Mouse (Mus musculus): ENCODE results near the gene Asl. TPM values are rescaled to one million over a fixed set of nuclear protein-coding genes. Genes with fewer than 3 reads are reported as not detected.

Asl gene
- total and polyA plus RNA-seq, 2 experiments from 2014 or later = 31.4 to 43.2 TPM

DNA sequence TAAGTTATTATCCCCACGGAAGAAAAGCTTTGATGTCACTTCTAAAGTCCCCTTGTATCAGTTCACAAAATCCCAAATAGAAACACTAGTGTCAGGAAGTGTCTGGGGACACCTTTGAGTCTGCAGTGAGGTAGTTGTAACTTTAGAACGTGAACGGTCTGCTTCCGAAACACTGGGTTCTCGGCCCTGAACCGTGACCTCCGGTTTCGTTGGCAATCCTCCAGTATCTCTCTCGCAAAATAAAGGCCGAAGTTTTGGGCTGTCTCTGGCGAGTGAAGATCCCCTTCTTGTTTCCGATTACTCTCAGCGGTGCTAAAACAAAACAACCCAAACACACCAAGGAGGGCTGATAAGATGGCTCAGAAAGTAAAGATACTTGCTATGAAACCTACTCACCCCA, 39.7 kb downstream of the Asl start:
- Histone ChIP-seq H3K36me3 (ENCODE audit: insufficient read depth, low read length) (no peaks in the 10 kb centered on the region), H3K9ac (replicated peaks; ENCODE audit: low read length) (no peak overlapping the region), H3K27me3 (ENCODE audit: insufficient read depth, low read length) (no peaks in the 10 kb centered on the region), H3K9me3 (ENCODE audit: low read length) (no peaks in the 10 kb centered on the region), H3K4me3 (ENCODE audit: low read length) (no peak overlapping the region), H3K4me1 (ENCODE audit: insufficient read depth, low read length) (no peaks in the 10 kb centered on the region), H3K27ac (no peak overlapping the region), H3K4me2 (ENCODE audit: low read depth, low read length) (no peak overlapping the region)
- WGBS = 70% methylated on average over 13 of the region's 13 CpGs
- TF ChIP-seq CTCF (IDR thresholded peaks at IDR 0.05; ENCODE audit: low read depth) = no peak
- ATAC-seq = no peak
- no peak for DNase-seq (ENCODE audit: low spot score)

GRCm38 (mm10) chr5:129980216-129980615, 48.8 kb downstream of the Asl start:
- H3K9me3 ChIP-seq (ENCODE audit: low read length) = no peaks in the 10 kb centered on the region
- no peaks in the 10 kb centered on the region for H3K27me3 ChIP-seq (ENCODE audit: insufficient read depth, low read length)
- no peaks in the 10 kb centered on the region for H3K4me1 ChIP-seq (ENCODE audit: insufficient read depth, low read length)
- no peak for TF ChIP-seq CTCF (IDR thresholded peaks at IDR 0.05; ENCODE audit: low read depth)
- H3K4me3 ChIP-seq (ENCODE audit: low read length) = no peak overlapping the region
- no peak overlapping the region for H3K9ac ChIP-seq (replicated peaks; ENCODE audit: low read length)
- no peak overlapping the region for H3K27ac ChIP-seq
- H3K4me2 ChIP-seq (ENCODE audit: low read depth, low read length) = no peak overlapping the region
- H3K36me3 ChIP-seq (ENCODE audit: insufficient read depth, low read length) = peaks cover 4% of the 10 kb centered on the region
- no peak for DNase-seq (ENCODE audit: low spot score)
- ATAC-seq = no peak
- 81% methylated on average over 3 of the region's 3 CpGs for WGBS

DNA sequence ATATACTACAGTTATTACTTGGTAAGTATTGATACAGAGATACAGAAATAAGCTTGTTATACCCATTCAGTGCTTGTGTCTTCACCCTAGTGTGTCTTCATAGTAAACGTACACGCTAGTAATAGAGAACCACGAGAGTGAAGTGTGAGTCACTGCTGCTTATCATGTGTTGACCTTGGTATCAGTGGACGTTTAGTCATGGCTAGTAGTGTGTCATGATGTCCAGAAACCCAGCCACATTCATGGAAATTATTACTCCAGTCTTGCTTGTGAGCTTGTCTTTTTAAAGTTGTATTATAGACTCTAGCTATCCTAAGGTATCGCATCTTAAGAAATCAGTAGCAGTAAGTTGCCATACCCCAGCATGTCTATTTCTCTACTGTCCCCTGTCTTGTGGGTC, 50.4 kb downstream of the Asl start:
- TF ChIP-seq CTCF (IDR thresholded peaks at IDR 0.05; ENCODE audit: low read depth) = no peak
- Histone ChIP-seq H3K27ac (no peak overlapping the region), H3K4me3 (ENCODE audit: low read length) (no peak overlapping the region)

GRCm38 (mm10) chr5:129977768-129978167, 51.3 kb downstream of the Asl start:
- Histone ChIP-seq H3K27me3 (ENCODE audit: insufficient read depth, low read length) (no peaks in the 10 kb centered on the region), H3K4me3 (ENCODE audit: low read length) (no peak overlapping the region), H3K4me2 (ENCODE audit: low read depth, low read length) (no peak overlapping the region), H3K27ac (no peak overlapping the region), H3K4me1 (ENCODE audit: insufficient read depth, low read length) (no peaks in the 10 kb centered on the region), H3K36me3 (ENCODE audit: insufficient read depth, low read length) (no peaks in the 10 kb centered on the region), H3K9ac (replicated peaks; ENCODE audit: low read length) (no peak overlapping the region), H3K9me3 (ENCODE audit: low read length) (no peaks in the 10 kb centered on the region)
- ATAC-seq (no peak), DNase-seq (ENCODE audit: low spot score) (no peak)
- no peak for TF ChIP-seq CTCF (IDR thresholded peaks at IDR 0.05; ENCODE audit: low read depth)
- WGBS = 85% methylated on average over 4 of the region's 4 CpGs

More for the DNA sequence above, 50.4 kb downstream of the Asl start:
- no peaks in the 10 kb centered on the region for H3K9me3 ChIP-seq (ENCODE audit: low read length)
- WGBS = 90% methylated on average over 5 of the region's 5 CpGs
- no peaks in the 10 kb centered on the region for H3K27me3 ChIP-seq (ENCODE audit: insufficient read depth, low read length)
- no peak overlapping the region for H3K9ac ChIP-seq (replicated peaks; ENCODE audit: low read length)
- no peaks in the 10 kb centered on the region for H3K4me1 ChIP-seq (ENCODE audit: insufficient read depth, low read length)
- no peak for ATAC-seq
- peaks cover 4% of the 10 kb centered on the region for H3K36me3 ChIP-seq (ENCODE audit: insufficient read depth, low read length)
- no peak overlapping the region for H3K4me2 ChIP-seq (ENCODE audit: low read depth, low read length)
- no peak for DNase-seq (ENCODE audit: low spot score)

- WGBS = 89% methylated on average over 4 of the region's 4 CpGs
- H3K9me3 ChIP-seq (ENCODE audit: low read length) = no peaks in the 10 kb centered on the region
- H3K4me2 ChIP-seq (ENCODE audit: low read depth, low read length) = no peak overlapping the region
- no peak overlapping the region for H3K4me3 ChIP-seq (ENCODE audit: low read length)
- H3K27me3 ChIP-seq (ENCODE audit: insufficient read depth, low read length) = no peaks in the 10 kb centered on the region
- no peaks in the 10 kb centered on the region for H3K36me3 ChIP-seq (ENCODE audit: insufficient read depth, low read length)
- no peak for DNase-seq (ENCODE audit: low spot score)
- ATAC-seq = no peak
- no peaks in the 10 kb centered on the region for H3K4me1 ChIP-seq (ENCODE audit: insufficient read depth, low read length)
- no peak overlapping the region for H3K27ac ChIP-seq
- TF ChIP-seq CTCF (IDR thresholded peaks at IDR 0.05; ENCODE audit: low read depth) = no peak
- H3K9ac ChIP-seq (replicated peaks; ENCODE audit: low read length) = no peak overlapping the region
Observed at GRCm38 (mm10) chr5:129974866-129975311, 54.2 kb downstream of the Asl start.

- no peak for TF ChIP-seq CTCF (IDR thresholded peaks at IDR 0.05; ENCODE audit: low read depth)
- DNase-seq (ENCODE audit: low spot score) (no peak), ATAC-seq (no peak)
- Histone ChIP-seq H3K4me1 (ENCODE audit: insufficient read depth, low read length) (no peaks in the 10 kb centered on the region), H3K9ac (replicated peaks; ENCODE audit: low read length) (no peak overlapping the region), H3K27me3 (ENCODE audit: insufficient read depth, low read length) (no peaks in the 10 kb centered on the region), H3K4me3 (ENCODE audit: low read length) (no peak overlapping the region), H3K36me3 (ENCODE audit: insufficient read depth, low read length) (no peaks in the 10 kb centered on the region), H3K27ac (no peak overlapping the region), H3K9me3 (ENCODE audit: low read length) (no peaks in the 10 kb centered on the region), H3K4me2 (ENCODE audit: low read depth, low read length) (no peak overlapping the region)
- 96% methylated on average over 4 of the region's 4 CpGs for WGBS
Observed at GRCm38 (mm10) chr5:129974354-129974753, 54.7 kb downstream of the Asl start.

GRCm38 (mm10) chr5:129971491-129971890, 57.6 kb downstream of the Asl start:
- H3K4me1 ChIP-seq (ENCODE audit: insufficient read depth, low read length) = no peaks in the 10 kb centered on the region
- no peak overlapping the region for H3K27ac ChIP-seq
- no peak overlapping the region for H3K9ac ChIP-seq (replicated peaks; ENCODE audit: low read length)
- ATAC-seq = no peak
- no peaks in the 10 kb centered on the region for H3K27me3 ChIP-seq (ENCODE audit: insufficient read depth, low read length)
- no peak for DNase-seq (ENCODE audit: low spot score)
- no peak overlapping the region for H3K4me3 ChIP-seq (ENCODE audit: low read length)
- no peaks in the 10 kb centered on the region for H3K36me3 ChIP-seq (ENCODE audit: insufficient read depth, low read length)
- no peak overlapping the region for H3K4me2 ChIP-seq (ENCODE audit: low read depth, low read length)
- TF ChIP-seq CTCF (IDR thresholded peaks at IDR 0.05; ENCODE audit: low read depth) = no peak
- WGBS = 92% methylated on average over 4 of the region's 4 CpGs
- H3K9me3 ChIP-seq (ENCODE audit: low read length) = no peaks in the 10 kb centered on the region
